Mouse (Mus musculus): ENCODE data around the gene Saal1. TPM values are rescaled to one million over a fixed set of nuclear protein-coding genes. Genes with fewer than 3 reads are reported as not detected.

Saal1 gene
- polyA plus RNA-seq, 1 experiment from 2014 or later = 47.6 TPM

- Histone ChIP-seq H3K27me3 (ENCODE audit: low read depth, poor library complexity, severe bottlenecking) (peaks cover 11% of the 10 kb centered on the region), H3K36me3 (no peaks in the 10 kb centered on the region), H3K4me3 (peak within 1 kb of the TSS; percentile 61), H3K4me1 (peaks cover 20% of the 10 kb centered on the region), H3K9me3 (replicated peaks) (no peaks in the 10 kb centered on the region), H3K27ac (peak within 1 kb of the TSS; percentile 77)
- DNase-seq (ENCODE audit: low spot score) = peak; percentile 89
- under 1% methylated on average over 30 of the region's 30 CpGs for WGBS
Measured at GRCm38 (mm10) chr7:46639692-46640031, 70.8 kb downstream of the Saal1 start, which contains the start of gene Sergef. Sergef (minus strand) TSS chr7:46639807.

GRCm38 (mm10) chr7:46638889-46639691 is 71.4 kb downstream of the Saal1 start:
- Histone ChIP-seq H3K27ac (peak overlapping the region; percentile 77), H3K36me3 (no peaks in the 10 kb centered on the region), H3K27me3 (ENCODE audit: low read depth, poor library complexity, severe bottlenecking) (peaks cover 11% of the 10 kb centered on the region), H3K4me1 (peaks cover 20% of the 10 kb centered on the region), H3K9me3 (replicated peaks) (no peaks in the 10 kb centered on the region), H3K4me3 (peak overlapping the region; percentile 61)
- DNase-seq (ENCODE audit: low spot score) = no peak
- 12% methylated on average over 32 of the region's 32 CpGs for WGBS

Other genes starting within 250 kb of the Saal1 start
- 12.1 and 12.7 TPM in 2 replicates for gene Sergef, start 70.9 kb downstream of the Saal1 start, polyA plus RNA-seq (2016; fragmentation: Nextera tagmentation; extraction: Ambion mirVana)
- gene Tph1, start 38.1 kb downstream of the Saal1 start, polyA plus RNA-seq (2016; fragmentation: Nextera tagmentation; extraction: Ambion mirVana) = not detected in 2 replicates
- 0.15 TPM in 1 of 2 replicates, not detected in the other for gene Saa3, start 5.0 kb upstream of the Saal1 start, polyA plus RNA-seq (2016; fragmentation: Nextera tagmentation; extraction: Ambion mirVana)
- not detected in 2 replicates for gene Saa4, start 21.9 kb upstream of the Saal1 start, polyA plus RNA-seq (2016; fragmentation: Nextera tagmentation; extraction: Ambion mirVana)
- 1.4 and 3.3 TPM in 2 replicates for gene Saa1, start 32.3 kb upstream of the Saal1 start, polyA plus RNA-seq (2016; fragmentation: Nextera tagmentation; extraction: Ambion mirVana)
- gene Saa2, start 41.1 kb upstream of the Saal1 start, polyA plus RNA-seq (2016; fragmentation: Nextera tagmentation; extraction: Ambion mirVana) = 1.7 TPM in 2 replicates
- 19.0 and 19.5 TPM in 2 replicates for gene Hps5, start 85.4 kb upstream of the Saal1 start, polyA plus RNA-seq (2016; fragmentation: Nextera tagmentation; extraction: Ambion mirVana)
- 50.2 and 52.4 TPM in 2 replicates for gene Gtf2h1, start 85.4 kb upstream of the Saal1 start, polyA plus RNA-seq (2016; fragmentation: Nextera tagmentation; extraction: Ambion mirVana)
- gene Ldha, start 130.8 kb upstream of the Saal1 start, polyA plus RNA-seq (2016; fragmentation: Nextera tagmentation; extraction: Ambion mirVana) = 2,714 and 3,443 TPM in 2 replicates
- 0.10 and 0.13 TPM in 2 replicates for gene Ldhc, start 150.5 kb upstream of the Saal1 start, polyA plus RNA-seq (2016; fragmentation: Nextera tagmentation; extraction: Ambion mirVana)
- 236 and 252 TPM in 2 replicates for gene Tsg101, start 209.3 kb upstream of the Saal1 start, polyA plus RNA-seq (2016; fragmentation: Nextera tagmentation; extraction: Ambion mirVana)
- gene Uevld, start 247.8 kb upstream of the Saal1 start, polyA plus RNA-seq (2016; fragmentation: Nextera tagmentation; extraction: Ambion mirVana) = 11.7 and 12.1 TPM in 2 replicates